Mouse (Mus musculus) urinary bladder, adult 2 months (tissue): Measurements from ENCODE around the gene Gtf2i. TPM values are rescaled to one million over a fixed set of nuclear protein-coding genes. Genes with fewer than 3 reads are reported as not detected.

ENCODE experiments used
- DNase-seq: peaks from one replicate; pipeline ENCODE4 v3.0.0; 2022; ENCODE audit warnings: low spot score
- polyA plus RNA-seq: library from polyadenylated mRNA; depleted of rRNA; stranded (reverse); fragments of >200 nt; gene quantifications from 2 replicates; pipeline ENCODE4 v1.2.3, GENCODE M21; 2012

Gtf2i gene
- polyA plus RNA-seq, 1 experiment, result 152 TPM

DNA sequence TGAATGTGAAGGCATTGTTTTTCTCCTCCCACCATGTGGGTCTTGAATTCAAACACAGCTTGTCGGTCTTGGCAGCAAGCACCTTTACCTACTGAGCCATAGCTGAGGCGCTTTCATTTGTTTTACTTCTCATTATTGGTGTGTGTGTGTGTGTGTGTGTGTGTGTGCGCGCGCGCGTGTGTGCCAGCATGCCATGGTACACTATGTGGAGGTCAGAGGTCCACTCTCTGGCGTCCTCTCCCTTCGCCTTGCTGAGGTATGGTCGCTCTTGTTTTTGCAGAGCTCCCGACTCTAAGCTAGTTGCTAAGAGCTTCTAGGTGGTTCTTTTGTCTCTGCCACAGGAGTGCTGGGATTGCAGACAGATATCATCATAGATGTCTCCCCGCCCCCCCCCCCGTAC lies 7.8 kb upstream of the Gtf2i start:
- no peak for DNase-seq

DNA sequence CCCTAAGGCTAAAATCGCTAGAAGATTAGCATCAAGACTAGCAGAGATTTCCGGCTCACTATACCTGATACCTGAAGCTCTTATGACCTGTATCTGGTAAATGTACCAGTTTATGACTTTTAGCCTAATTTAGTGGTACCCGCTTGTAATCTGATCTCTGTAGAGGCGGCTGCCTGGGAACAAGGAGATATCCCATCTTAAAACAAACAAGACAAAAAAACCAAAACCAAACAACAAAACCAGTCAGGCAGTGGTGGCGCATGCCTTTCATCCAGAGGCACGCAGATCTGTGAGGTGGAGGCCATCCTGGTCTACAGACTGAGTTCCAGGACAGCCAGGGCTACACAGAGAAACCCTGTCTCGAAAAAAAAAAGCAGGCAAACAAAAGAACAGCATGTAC lies 7.1 kb upstream of the Gtf2i start:
- no peak for DNase-seq

- no peak for DNase-seq
Observed at GRCm38 (mm10) chr5:134318903-134319302, 4.3 kb upstream of the Gtf2i start.

DNA sequence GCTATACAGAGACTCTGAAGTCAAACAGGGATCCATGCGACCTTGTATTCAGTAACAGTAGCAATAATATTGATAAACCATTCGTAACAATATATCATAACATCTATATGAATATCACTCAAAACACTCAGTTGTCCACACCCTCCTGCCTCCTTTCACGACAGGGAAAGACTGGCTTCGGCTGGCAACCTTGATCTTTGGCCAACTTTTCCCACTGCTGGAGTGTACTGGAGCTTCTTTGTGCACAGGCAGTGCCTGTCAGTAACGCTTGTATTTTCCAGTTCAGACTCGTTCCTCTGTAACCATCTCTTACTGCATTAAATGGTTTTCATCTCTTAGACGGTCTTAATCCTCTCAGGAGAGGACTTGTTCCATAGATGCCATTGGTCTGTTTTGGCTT lies 2.2 kb upstream of the Gtf2i start:
- no peak for DNase-seq

DNA sequence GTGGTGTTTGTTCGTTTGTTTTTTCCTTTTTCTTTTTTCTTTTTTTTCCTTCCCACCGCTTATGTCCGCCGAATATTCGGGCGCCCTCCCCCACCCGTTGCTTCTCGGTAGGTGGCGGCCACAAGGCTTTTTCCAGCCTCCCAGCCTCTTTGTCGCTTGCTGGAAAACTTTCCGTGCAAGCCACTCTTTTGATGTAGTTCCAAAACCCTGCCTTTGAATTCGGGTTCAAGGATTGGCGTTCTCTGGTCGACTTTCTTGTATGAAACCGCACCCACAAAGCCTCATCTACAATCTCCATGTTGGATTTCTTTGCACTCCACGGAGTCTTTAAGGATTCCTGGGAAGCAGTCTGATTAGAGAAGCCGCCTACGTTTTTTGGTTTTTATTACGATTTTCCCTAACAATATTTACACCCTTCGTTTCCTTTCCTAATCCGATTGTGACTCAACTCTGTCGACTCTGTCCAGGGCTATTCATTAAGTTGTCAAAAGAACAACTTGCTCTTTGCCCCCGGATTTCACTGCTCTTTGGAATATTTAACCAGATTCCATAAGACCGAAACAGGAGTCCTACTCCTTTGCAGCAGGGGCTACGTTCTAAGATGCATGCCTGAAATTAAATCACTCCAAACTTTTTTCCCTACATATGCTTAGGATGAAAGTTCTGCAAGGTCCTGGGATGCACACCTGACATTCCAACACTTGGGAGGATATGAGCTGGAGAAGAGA lies 1.2 kb upstream of the Gtf2i start:
- no peak for DNase-seq

GRCm38 (mm10) chr5:134314068-134314674 lies 389 bp downstream of the Gtf2i start:
- no peak for DNase-seq

DNA sequence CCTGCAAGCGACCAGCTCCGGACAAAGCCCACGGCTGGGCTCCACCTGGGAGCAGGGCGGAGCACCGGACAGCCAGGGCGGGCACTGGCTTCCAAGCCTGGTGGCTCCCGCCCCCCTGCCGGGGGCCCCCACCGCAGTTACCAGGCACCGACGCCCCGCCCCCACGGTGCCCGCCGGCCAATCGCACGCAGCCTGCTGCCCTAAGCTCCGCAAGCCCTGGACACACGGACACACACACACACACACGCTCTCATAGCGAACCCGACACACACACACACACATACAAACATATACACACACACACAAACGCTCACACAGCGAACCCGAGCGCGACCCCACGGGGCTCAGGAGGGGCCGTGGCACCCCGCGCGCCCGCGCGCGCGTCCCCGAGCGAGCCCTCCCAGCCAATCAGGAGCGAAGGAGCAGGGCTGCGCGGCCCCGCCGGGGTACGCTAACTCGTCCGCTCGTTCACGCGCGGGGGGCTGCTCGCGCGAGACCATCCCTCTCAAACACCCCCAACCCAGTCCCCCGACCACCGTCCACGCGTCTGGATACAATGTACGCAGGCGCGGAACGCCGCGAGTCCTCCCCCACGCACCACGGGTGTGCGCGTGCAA lies 1.0 kb downstream of the Gtf2i start:
- peak; percentile 93 for DNase-seq

GRCm38 (mm10) chr5:134312691-134313450 lies 1.7 kb downstream of the Gtf2i start:
- no peak for DNase-seq

DNA sequence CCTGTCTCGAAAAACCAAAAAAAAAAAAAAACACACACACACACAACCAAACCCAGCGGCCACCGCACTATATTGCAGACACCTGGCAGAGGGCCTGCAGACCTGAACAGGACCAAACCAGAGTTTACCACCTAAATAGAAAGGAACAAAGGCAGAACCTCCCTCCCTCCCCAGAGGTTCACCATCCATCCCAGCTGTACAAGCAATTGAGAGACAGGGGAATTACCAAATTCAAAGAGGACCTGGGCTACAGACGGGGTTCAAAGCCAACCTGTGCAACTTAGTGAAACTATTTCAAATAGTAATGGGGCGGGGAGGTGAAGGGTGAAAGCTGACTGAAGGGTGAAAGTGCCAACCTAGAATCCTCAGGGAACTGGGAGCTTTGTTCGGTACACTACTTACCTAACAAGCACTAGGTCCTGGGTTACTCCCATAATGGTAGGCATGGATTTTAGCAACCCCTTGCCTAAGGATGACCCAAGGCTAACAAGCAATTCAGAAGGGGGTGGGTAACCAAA lies 2.6 kb downstream of the Gtf2i start:
- DNase-seq, result no peak

DNA sequence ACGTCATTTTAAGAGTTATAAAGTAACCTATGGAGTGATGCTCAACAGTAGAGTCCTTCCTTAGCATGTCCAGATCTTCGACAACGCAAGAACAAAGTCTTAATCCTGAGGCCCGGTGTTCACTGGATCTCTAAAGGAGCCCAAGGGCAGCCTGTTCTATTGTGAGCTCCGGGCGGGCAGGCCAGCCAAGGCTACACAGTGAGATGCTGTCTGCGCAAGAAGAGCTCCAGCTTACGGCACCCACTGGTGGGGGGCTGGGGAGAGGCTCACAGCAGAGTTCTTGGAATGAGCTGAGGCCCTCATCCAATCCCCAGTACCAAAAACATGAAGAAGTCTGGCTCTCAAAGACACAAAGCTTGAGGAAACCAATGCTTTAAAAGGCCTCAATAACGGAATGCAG lies 4.4 kb downstream of the Gtf2i start:
- no peak for DNase-seq

DNA sequence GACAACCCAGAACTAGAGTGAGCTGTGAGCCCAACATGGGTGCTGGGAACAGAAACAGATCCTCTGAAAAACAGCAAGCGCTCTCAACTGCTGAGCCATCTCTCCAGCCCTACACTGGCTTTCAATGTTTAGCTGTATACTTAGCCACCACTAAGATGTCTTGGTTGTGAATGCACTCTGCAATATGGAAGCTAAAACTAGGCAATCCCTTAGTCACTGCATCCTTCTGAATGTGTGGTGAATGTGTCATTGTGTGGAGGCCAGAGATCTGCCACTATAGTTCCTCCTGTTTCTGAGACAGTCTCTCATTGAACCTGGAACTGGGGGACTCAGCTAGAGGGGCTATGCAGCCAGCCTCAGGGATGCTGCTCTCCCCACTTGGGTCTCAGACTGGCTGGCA lies 5.2 kb downstream of the Gtf2i start:
- DNase-seq, result no peak

DNA sequence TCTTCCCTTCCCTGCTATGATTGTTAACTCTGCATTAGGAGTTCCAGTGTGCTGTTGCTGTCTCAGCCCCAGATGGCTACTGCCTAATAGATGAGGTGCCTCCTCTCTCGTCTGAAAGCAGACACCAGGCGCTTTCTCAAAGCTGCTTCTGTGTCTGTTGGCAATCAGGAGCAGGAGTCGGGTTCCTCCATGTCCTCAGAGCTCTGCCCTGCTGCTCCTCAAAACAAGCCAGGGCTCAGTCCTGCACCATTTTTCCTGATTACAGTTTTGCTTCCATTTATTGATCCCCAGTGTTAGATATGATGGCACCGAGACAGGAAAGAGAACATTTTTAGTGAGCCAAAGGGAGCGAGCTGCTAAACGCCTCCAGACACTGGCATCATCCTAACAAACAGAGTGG lies 9.9 kb downstream of the Gtf2i start:
- no peak for DNase-seq

DNA sequence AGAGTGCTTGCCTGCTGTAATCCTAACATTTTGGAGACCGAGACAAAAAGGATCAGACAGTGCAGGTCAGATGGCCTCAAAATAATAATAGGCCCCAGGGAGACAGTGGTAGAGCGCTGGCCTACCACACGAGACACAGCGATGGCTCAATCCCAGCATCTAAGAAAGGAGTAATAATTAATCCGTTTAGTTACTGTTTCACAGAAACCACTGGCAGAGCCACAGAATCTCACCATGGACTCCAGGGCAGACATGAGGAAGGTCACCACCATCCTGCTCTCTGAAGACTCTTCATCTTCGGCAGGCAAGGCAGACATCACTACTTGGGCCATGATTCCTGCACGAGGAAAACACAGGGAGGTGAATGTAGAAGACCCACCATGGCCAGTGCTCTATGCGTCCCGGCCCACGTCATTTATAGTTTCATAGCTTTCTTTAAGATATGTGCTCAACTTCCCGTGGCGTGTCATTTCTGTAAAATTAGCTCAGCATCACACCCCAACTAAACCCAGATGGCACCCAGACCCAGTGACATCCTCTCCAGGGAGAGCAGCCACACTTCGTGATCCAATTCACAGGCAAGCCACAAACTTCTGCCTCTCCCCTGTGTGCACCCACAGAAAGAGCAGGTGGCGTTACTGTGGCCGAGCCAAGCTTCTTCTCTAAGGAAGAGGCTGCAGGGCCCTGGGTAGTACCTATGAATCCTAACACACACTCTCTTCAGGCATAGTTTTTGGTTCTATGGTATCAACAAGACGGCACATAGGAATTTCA lies 19.1 kb downstream of the Gtf2i start:
- no peak for DNase-seq

- no peak for DNase-seq
Observed at GRCm38 (mm10) chr5:134294606-134295005, 20.0 kb downstream of the Gtf2i start.

DNA sequence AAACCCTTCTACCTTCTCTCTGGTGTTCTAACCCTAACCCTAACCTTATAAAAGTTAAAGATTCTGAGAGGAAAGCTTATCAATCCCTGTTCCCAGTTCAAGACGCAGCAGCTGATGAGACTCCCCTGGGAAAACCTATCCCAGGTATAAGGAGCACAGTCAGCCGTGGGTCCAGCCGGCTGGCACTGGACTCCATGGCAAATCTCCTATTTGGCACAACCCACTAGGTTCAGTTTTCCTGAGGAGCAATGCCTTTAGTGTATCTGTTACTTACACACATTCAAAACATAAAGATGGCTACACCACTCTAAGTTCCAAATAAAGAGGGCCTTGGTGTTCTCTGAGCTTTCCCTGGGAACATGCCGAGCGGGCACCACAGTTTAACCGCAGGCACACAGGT lies 23.5 kb downstream of the Gtf2i start:
- DNase-seq, result no peak

DNA sequence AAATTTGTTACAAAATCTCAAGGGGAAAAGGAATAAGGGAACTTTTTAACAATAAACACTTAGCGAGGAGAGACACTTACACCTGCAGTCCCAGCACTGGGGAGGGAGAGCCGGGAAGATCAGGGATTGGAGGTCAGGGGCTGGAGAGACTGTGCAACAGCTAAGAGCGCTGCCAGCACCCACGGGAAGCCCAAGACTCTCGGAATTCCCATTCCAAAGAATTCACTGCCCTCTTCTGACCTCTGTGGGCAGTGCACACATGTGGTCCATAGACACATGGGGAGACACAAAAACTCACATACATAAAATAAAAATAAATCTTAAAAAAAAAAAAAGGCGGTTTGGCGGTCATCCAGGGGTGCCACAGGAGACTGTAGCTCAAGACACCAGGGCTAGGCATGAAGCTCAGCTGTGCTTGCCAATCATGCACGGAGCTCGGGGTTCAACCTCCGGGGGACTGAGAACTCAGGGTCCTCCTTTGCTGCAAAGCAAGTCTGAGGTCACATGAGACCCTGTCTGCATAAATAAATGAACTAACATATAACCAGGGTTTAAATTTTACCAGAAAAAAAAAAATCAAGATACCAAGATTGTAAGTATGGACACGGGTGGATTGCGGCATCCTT lies 24.5 kb downstream of the Gtf2i start:
- no peak for DNase-seq

GRCm38 (mm10) chr5:134288071-134288470 lies 26.5 kb downstream of the Gtf2i start:
- no peak for DNase-seq

GRCm38 (mm10) chr5:134284921-134285320 lies 29.6 kb downstream of the Gtf2i start:
- no peak for DNase-seq

DNA sequence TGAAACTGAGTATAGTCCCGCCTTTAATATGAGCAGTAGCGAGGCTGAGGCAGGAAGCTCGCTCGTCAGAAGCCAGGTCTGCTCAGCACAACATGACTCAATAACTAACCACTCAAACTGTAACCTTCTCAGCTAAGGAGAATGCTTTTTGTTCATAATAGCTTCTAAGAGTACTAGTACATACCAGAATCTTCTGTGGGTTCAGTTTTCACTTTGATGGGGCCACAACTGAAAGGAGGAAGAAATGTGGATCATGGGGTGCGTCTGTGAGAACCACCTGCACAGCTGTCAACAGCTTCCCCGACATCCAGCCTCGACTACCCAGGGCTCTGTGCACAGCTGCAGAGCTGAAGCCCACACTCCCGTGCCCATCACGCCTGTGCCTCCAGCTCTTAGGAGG lies 32.0 kb downstream of the Gtf2i start:
- no peak for DNase-seq

- DNase-seq, result no peak
Observed at GRCm38 (mm10) chr5:134282076-134282475, 32.5 kb downstream of the Gtf2i start.

- no peak for DNase-seq
Observed at GRCm38 (mm10) chr5:134279371-134279770, 35.2 kb downstream of the Gtf2i start.
